Mouse (Mus musculus) urinary bladder, postnatal 4 days (tissue): ENCODE measurements around the gene Fndc1.

ENCODE experiments used
- DNase-seq, 2 experiments: peaks; one replicate each; pipeline ENCODE4 v3.0.0; 2021 to 2022; ENCODE audit warnings: low spot score in 2 of 2

The Fndc1 gene

GRCm38 (mm10) chr17:7820176-7820575, 6.9 kb downstream of the Fndc1 start:
- DNase-seq, result no peak

GRCm38 (mm10) chr17:7816602-7817001, 10.5 kb downstream of the Fndc1 start:
- DNase-seq, result no peak

DNA sequence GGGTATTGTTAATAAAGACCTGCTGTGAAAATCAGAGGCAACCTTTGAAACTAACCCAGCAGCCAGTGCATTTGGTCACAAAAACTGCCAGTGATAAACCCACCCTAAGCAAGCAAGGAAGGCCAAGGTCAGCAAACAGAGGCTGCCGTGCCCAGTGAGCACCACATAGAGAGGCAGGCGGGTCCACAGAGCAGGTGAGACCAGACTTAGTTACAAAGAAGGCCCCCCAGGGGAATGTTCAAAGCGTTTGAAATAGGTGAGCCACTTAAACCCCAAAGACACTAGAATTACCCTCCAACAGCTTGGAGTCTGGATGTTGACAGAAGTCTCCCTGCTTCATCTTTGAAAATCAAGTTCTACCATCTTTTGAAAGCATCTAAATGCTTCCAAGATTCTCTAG, 12.7 kb downstream of the Fndc1 start:
- no peak for DNase-seq

GRCm38 (mm10) chr17:7808043-7808442, 19.1 kb downstream of the Fndc1 start:
- DNase-seq, result no peak

DNA sequence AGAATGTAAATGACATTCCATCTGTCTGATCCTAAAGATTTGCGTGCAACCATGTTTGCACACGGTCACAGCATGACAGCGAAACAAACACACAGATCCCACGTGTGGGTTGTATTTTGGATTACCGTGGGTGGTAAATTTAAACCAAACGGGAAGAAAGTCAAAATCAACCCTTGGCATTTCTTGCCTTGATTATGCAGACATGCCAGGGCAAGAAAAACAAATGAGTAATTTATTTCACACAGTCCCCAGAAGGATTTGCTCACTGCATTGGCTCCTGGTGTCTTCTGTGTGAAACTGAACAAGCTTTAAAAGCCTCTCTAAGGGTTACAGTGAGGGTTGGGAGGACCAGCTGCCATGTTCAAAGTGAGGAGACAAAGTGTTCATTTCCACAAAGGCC, 22.0 kb downstream of the Fndc1 start:
- DNase-seq, result no peak

DNA sequence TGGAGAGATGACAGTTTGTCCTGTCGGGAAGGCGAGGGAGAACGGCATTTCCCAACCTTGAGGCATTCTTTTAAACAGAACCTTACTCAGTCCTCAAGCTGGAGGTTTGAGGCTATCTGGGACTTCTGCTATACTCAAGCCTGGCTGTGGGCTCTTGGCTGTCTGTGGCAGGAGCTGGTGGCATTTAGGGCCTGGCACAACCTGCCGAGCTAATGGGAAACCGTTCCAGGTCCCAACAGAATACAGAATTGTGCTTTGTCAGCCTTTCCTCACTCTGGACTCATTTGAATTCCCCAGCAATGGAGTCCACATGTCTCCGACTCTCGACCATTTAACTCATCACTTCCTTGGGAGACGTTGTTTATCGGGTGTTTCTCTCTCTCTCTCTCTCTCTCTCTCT, 24.6 kb downstream of the Fndc1 start:
- no peak for DNase-seq

DNA sequence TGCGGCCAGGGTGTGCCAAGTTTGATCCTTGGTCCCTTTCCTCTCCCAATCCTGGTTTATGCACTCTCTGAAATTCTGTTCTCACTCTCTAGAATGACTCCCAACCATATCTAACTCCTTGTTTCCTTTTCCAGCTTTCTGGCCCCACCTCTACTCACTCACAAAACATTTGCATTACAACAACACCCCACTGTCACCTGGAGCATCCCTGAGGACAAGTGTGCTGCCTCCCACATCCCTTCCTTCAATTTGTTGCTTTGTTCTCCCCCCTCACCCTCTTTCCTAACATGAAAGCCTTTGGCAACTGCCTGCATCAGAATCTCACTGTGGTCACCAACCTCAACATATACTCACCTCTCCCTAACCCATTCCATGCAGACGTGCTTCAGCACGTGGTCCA, 27.2 kb downstream of the Fndc1 start:
- no peak for DNase-seq

DNA sequence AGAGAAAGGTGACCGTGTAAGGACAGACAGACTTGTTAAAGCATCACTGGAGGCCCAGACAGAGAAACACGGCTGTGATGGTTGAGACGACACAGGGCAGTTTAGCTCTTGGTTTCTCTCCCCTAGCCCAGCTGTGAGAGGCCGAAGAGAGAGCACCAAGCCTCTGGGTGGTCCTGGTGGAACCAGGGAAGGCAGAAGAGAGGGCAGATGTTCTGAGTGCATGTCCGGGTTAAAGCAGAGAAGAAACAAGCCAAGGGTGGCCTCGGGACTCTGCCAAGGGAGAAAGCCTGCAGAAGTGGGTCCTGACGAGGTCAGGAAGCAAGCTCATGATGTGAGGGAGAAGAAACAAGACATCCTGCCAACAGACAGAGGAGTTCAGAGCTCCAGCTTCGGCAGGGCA, 31.5 kb downstream of the Fndc1 start:
- no peak for DNase-seq

- no peak for DNase-seq
Measured at GRCm38 (mm10) chr17:7795168-7795567, 31.9 kb downstream of the Fndc1 start.

- no peak for DNase-seq
Measured at GRCm38 (mm10) chr17:7794093-7794492, 33.0 kb downstream of the Fndc1 start.

DNA sequence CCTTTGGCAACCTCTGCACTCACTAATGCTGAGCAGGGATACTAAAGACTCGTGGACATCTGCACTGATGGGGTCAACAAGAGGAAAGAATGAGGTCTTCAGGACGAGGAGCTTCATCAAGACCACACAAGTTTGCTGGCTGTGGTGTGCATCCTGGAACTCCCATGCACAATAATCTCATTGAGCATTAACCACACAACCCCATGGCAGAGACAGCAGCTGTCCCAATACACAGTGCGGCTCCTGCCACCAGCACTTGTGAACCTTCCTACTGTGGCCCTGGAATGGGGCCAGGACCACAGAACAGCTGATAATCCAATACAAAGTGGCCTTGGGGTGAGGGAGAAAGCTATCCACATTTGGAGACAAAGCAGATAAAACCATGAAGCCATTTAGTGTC, 36.6 kb downstream of the Fndc1 start:
- no peak for DNase-seq

DNA sequence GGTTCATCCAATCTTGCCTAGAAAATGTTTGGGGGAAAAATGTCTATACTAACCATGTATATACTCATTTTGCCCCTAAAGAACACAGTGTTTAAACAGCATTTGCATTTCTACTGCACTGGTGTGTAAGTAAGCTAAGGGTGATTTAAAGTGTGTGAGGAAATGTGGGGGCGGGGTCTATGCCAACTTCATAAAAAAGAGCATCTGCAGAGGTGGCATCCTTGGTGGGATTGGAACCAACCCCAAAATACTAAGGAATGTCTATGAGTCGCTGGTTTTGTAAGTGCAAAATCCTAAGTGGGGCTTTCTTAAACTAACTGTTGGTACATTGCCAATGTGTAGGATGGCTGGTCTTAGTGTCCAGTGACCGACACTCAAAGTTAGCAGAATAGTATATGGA, 53.0 kb downstream of the Fndc1 start:
- no peak for DNase-seq

DNA sequence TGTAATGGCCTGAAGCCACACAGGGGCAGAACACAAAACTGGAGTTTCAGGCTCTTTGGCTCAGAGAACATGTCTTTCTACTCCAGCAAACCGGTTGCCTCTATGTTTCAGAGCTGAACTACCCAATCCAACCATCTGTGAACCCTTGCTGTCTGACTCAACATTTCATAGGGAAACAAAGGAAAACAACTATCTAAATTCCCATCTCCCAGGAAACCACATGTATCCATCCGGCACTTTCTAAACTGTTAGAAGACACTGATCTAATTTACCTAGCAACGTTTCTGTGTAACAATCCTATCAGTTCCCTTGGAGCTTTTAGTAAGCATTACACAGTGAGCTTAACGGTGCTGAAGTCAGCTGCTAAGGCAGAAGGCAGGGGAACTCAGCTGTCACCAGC, 67.3 kb downstream of the Fndc1 start:
- DNase-seq, result no peak

DNA sequence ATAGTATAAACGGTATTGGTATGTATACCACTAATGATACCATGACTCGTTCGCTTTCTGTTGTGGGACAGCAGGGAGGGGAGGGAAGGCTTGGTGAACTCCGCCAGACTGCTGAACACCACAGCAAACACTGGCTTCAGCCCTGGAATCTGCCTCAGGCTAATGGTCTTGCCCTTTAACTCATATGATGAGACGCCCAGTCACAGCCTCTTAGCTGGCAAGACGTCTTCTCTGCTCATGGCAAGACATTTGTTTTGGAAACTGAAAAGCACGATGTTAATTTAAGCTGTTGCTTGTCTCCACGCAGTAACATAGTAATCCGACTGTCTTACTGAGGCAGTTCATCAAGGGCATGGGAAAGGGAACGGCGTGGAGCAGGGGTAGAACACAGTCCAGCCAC, 72.1 kb downstream of the Fndc1 start:
- no peak for DNase-seq

DNA sequence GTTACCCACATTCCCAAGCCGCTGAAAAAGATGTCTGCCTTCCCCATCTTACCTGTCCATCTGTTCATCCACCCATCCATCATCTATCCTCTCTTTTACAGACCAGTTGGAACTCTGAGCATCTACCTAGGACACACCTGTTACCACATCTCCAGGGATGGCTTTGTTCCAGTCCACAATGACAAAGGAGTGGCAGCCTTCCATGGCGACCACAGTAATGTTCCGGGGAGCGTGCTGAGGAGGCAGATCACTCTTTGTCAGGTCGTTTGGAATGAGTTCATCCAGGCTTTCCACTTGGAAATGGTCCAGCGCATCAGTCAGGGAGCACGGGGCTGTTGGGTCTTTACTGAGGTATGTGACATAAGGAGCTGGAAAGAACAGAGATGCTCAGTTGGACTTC, 73.7 kb downstream of the Fndc1 start:
- DNase-seq, result no peak

- no peak for DNase-seq
Measured at GRCm38 (mm10) chr17:7749051-7749815, 77.9 kb downstream of the Fndc1 start.

DNA sequence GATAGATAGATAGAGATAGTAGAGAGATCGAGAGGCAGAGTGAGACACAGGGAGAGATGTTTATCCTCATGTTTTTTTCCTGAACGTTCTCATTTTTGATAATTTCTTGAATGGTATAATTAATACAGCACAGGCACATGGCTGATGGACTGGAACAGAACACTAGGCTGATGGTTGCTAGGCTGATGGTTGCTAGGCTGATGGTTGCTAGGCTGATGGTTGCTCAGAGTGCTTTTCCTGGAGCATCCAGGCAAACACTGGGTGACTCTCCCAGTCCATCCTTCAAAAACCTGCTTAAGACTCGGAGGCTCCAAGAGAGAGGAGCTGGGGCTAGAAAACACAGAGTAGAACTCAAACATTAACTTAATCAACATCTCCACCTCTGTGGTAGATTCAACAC, 80.3 kb downstream of the Fndc1 start:
- DNase-seq, result no peak

DNA sequence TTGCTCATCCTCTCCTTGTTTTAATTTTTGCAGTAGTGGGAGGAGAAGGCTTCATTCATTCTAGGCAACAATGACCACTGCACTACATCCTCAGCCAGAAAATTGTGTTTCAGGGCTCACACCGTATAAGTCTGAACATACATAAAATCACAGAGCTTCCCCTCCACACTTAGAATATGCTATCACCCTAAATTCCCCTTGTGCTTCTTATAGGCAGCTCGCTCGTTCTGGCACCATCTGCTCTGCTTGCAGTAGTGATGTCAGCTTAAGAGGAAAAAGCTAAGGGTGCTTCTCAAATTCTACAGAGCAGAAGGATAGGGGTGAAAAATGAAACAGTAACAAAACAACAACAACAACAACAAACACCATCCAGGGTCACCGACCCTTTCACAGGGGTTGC, 82.1 kb downstream of the Fndc1 start:
- DNase-seq, result no peak

GRCm38 (mm10) chr17:7740988-7741387, 86.1 kb downstream of the Fndc1 start:
- DNase-seq, result peak in 1 of 2 experiments; percentile 66

- DNase-seq, result no peak
Measured at GRCm38 (mm10) chr17:7722991-7723390, 104.1 kb downstream of the Fndc1 start.

DNA sequence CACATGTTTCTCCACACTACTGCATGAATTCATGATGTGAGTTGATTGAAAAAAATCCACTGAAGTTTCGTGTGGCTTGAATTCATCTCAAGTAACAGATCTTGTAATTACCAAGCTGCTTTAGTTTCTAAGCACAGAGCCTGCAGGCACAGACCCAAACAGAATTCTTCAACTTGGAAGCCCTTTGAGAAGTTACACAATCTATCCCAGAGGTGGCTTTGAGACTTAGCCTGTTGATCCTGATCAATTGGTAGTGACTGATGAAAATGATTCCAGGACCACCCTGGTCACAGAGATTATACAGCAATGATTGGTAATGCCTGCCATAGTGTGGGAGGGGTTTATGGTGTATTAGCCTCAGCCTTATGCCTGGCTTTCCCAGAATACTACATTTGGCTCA, 108.2 kb downstream of the Fndc1 start:
- no peak for DNase-seq

DNA sequence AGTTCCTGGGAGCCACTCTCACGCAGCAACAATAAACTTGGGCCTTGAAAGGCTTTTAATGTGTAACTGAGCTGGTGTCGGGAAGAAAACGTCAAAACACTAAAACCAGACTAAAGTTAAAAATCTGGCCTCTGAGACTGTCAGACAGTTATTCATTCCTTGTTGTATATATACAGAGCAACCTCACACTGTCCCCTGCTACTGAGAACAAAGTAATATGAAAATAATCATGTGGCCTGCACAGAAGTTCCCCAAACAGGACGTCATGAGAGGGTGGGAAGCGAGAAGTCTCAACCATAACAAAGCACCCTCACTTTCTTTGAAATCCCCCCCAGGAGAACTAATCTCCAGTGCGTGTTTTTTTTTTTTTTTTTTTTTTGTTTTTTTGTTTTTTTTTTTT, 109.2 kb downstream of the Fndc1 start:
- DNase-seq, result no peak

- DNase-seq, result no peak
Measured at GRCm38 (mm10) chr17:7713020-7713419, 114.1 kb downstream of the Fndc1 start.

DNA sequence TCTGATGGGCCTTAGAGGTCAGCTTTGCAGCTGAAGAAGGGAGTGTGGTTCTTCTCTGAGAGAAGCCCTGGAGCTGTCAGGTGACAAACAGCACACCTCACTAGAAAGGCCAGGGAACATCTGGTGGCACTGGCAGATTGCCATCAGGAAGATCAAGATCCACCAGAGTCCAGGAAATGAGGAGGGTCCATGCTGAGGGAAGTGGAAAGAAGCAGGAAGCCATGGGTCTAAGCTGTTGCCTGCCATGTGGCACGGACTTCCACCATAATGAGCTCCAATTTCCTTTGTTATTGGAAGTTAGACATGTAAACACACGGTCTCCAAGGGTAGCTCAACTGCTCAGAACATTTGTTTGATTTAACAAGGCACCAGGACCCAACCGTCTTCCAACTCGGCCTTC, 120.0 kb downstream of the Fndc1 start:
- DNase-seq, result no peak
